Mouse (Mus musculus) hindbrain, embryonic 11.5 days (tissue): Measurements from ENCODE around the gene Mif. TPM values are rescaled to one million over a fixed set of nuclear protein-coding genes. Genes with fewer than 3 reads are reported as not detected.
"Not testable (repeated sequence)": the region's sequence is repeated elsewhere in the genome, so short reads cannot be mapped to it uniquely, and the experiment has no call there.

Experiments
- ATAC-seq: fragments of 200-750 bp; cut with Nextera tagmentation; 2 replicates; pipeline ENCODE4 v1.8.0; 2017; ENCODE audit warnings: mild to moderate bottlenecking, moderate TSS enrichment, moderate library complexity; ENCODE audit not compliant: low FRiP score
- DNase-seq: peaks from one replicate; pipeline ENCODE4 v3.0.0-alpha.2; 2015; ENCODE audit warnings: low spot score
- H3K27ac ChIP-seq: fragments of 300-500 bp; sonication (generic); 2 replicates; pipeline ENCODE4 v1.5.1; 2014; ENCODE audit warnings: mild to moderate bottlenecking, low read depth, low read length
- H3K27me3 ChIP-seq: fragments of 300-500 bp; sonication (generic); 2 replicates; pipeline ENCODE4 v1.6.1; 2014; ENCODE audit warnings: mild to moderate bottlenecking, low read length, moderate library complexity, mixed read lengths; ENCODE audit not compliant: control insufficient read depth, insufficient read depth
- H3K36me3 ChIP-seq: fragments of 300-500 bp; sonication (generic); 2 replicates; pipeline ENCODE4 v1.6.1; 2014; ENCODE audit warnings: mild to moderate bottlenecking, low read length, moderate library complexity, mixed read lengths; ENCODE audit not compliant: control insufficient read depth, insufficient read depth
- H3K4me1 ChIP-seq: fragments of 300-500 bp; sonication (generic); replicated peaks from 2 replicates; pipeline ENCODE4 v1.6.1; 2014; ENCODE audit warnings: low read length, mixed read lengths; ENCODE audit not compliant: control insufficient read depth, insufficient read depth
- H3K4me2 ChIP-seq: fragments of 300-500 bp; sonication (generic); replicated peaks from 2 replicates; pipeline ENCODE4 v1.6.1; 2014; ENCODE audit warnings: mild to moderate bottlenecking, low read depth, low read length
- H3K4me3 ChIP-seq: fragments of 300-500 bp; sonication (generic); 2 replicates; pipeline ENCODE4 v1.5.1; 2014; ENCODE audit warnings: low read depth, low read length
- H3K9ac ChIP-seq: fragments of 300-500 bp; sonication (generic); 2 replicates; pipeline ENCODE4 v1.6.1; 2014; ENCODE audit warnings: low read depth, low read length
- H3K9me3 ChIP-seq: fragments of 300-500 bp; sonication (generic); 2 replicates; pipeline ENCODE4 v1.6.1; 2016; ENCODE audit warnings: low read length; ENCODE audit not compliant: control insufficient read depth
- WGBS: fragments of 180-500 bp; shearing (Covaris S2); extraction: QIAGEN DNeasy Blood & Tissue Kit; methylation state at CpG from one replicate; pipeline ENCODE4 v1.1.7; 2014; 5-methylcytosine and 5-hydroxymethylcytosine counted together
- polyA plus RNA-seq: library from polyadenylated mRNA; unstranded; fragments of >200 nt; fragmentation: Nextera tagmentation; extraction: Ambion mirVana; gene quantifications from 2 replicates; pipeline ENCODE4 v1.2.1, GENCODE M21; 2014

Gene Mif
- polyA plus RNA-seq = 1,947 and 1,962 TPM in 2 replicates

- not testable (repeated sequence) for H3K36me3 ChIP-seq, H3K27me3 ChIP-seq, H3K9me3 ChIP-seq, H3K4me1 ChIP-seq
- under 1% methylated on average over 34 of the region's 46 CpGs for WGBS
- DNase-seq = peak; percentile 97
- H3K4me3 ChIP-seq = peak within 1 kb of the TSS; percentile 68
- H3K9ac ChIP-seq = peak within 1 kb of the TSS; percentile 94
- peak within 1 kb of the TSS; percentile 89 for H3K27ac ChIP-seq
- ATAC-seq = peak; percentile 96
- peak within 1 kb of the TSS; percentile 61 for H3K4me2 ChIP-seq
These were observed at the start of gene Mif for GRCm38 (mm10) chr10:75859786-75860470. Gene Mif, minus strand, starts transcription at chr10:75860240.

- WGBS = 95% methylated on average over 4 of the region's 4 CpGs
- no peaks in the 10 kb centered on the region for H3K9me3 ChIP-seq
- H3K4me1 ChIP-seq = no peaks in the 10 kb centered on the region
- no peak overlapping the region for H3K4me2 ChIP-seq
- H3K36me3 ChIP-seq = peaks cover 34% of the 10 kb centered on the region
- no peak overlapping the region for H3K27ac ChIP-seq
- no peak overlapping the region for H3K9ac ChIP-seq
- no peak for DNase-seq
- no peaks in the 10 kb centered on the region for H3K27me3 ChIP-seq
- H3K4me3 ChIP-seq = no peak overlapping the region
- ATAC-seq = no peak
These were observed 46.8 kb upstream of the Mif start for GRCm38 (mm10) chr10:75906882-75907281.

- H3K4me1 ChIP-seq = no peaks in the 10 kb centered on the region
- H3K4me3 ChIP-seq = no peak overlapping the region
- no peaks in the 10 kb centered on the region for H3K9me3 ChIP-seq
- H3K27me3 ChIP-seq = no peaks in the 10 kb centered on the region
- peaks cover 32% of the 10 kb centered on the region for H3K36me3 ChIP-seq
- no peak overlapping the region for H3K9ac ChIP-seq
- DNase-seq = no peak
- no peak overlapping the region for H3K27ac ChIP-seq
- H3K4me2 ChIP-seq = no peak overlapping the region
- ATAC-seq = no peak
- 90% methylated on average over 5 of the region's 5 CpGs for WGBS
These were observed 44.4 kb upstream of the Mif start for GRCm38 (mm10) chr10:75904391-75904790.

GRCm38 (mm10) chr10:75898846-75899245, 38.8 kb upstream of the Mif start:
- DNase-seq (no peak), ATAC-seq (no peak)
- Histone ChIP-seq H3K27me3 (no peaks in the 10 kb centered on the region), H3K4me3 (no peak overlapping the region), H3K9me3 (no peaks in the 10 kb centered on the region), H3K4me2 (no peak overlapping the region), H3K36me3 (peaks cover 22% of the 10 kb centered on the region), H3K4me1 (peaks cover under 1% of the 10 kb centered on the region; the same call in 1 of the 2 replicates), H3K27ac (no peak overlapping the region), H3K9ac (no peak overlapping the region)
- 76% methylated on average over 3 of the region's 3 CpGs for whole genome bisulfite sequencing

GRCm38 (mm10) chr10:75898039-75898564, 38.1 kb upstream of the Mif start:
- Histone ChIP-seq H3K27me3 (no peaks in the 10 kb centered on the region), H3K4me2 (no peak overlapping the region), H3K4me1 (peaks cover 2% of the 10 kb centered on the region; the same call in 1 of the 2 replicates), H3K36me3 (peaks cover 20% of the 10 kb centered on the region), H3K4me3 (no peak overlapping the region), H3K27ac (no peak overlapping the region), H3K9me3 (no peaks in the 10 kb centered on the region), H3K9ac (no peak overlapping the region)
- ATAC-seq (no peak), DNase-seq (no peak)
- WGBS = 81% methylated on average over 6 of the region's 6 CpGs

GRCm38 (mm10) chr10:75897373-75897772, 37.3 kb upstream of the Mif start:
- Histone ChIP-seq H3K4me2 (no peak overlapping the region), H3K9ac (no peak overlapping the region), H3K9me3 (no peaks in the 10 kb centered on the region), H3K4me1 (peaks cover 2% of the 10 kb centered on the region; the same call in 1 of the 2 replicates), H3K36me3 (peaks cover 14% of the 10 kb centered on the region), H3K4me3 (no peak overlapping the region), H3K27me3 (no peaks in the 10 kb centered on the region), H3K27ac (no peak overlapping the region)
- peak; percentile 85 for DNase-seq
- WGBS = 44% methylated on average over 6 of the region's 6 CpGs
- no peak for ATAC-seq

- WGBS = 95% methylated on average over 1 of the region's 1 CpGs
- peaks cover 10% of the 10 kb centered on the region for H3K36me3 ChIP-seq
These were observed 36.2 kb upstream of the Mif start for GRCm38 (mm10) chr10:75896208-75896607.

GRCm38 (mm10) chr10:75895730-75896129, 35.7 kb upstream of the Mif start:
- H3K9me3 ChIP-seq = no peaks in the 10 kb centered on the region
- H3K4me3 ChIP-seq = no peak overlapping the region
- no peak for ATAC-seq
- no peak for DNase-seq
- peaks cover 2% of the 10 kb centered on the region; the same call in 1 of the 2 replicates for H3K4me1 ChIP-seq
- WGBS = 99% methylated on average over 5 of the region's 5 CpGs
- H3K36me3 ChIP-seq = peaks cover 10% of the 10 kb centered on the region
- no peak overlapping the region for H3K4me2 ChIP-seq
- H3K27me3 ChIP-seq = no peaks in the 10 kb centered on the region
- no peak overlapping the region for H3K27ac ChIP-seq
- H3K9ac ChIP-seq = no peak overlapping the region

More at GRCm38 (mm10) chr10:75896208-75896607, 36.2 kb upstream of the Mif start:
- no peak for ATAC-seq
- no peak overlapping the region for H3K27ac ChIP-seq
- peaks cover 2% of the 10 kb centered on the region; the same call in 1 of the 2 replicates for H3K4me1 ChIP-seq
- DNase-seq = no peak
- no peak overlapping the region for H3K4me3 ChIP-seq
- H3K9ac ChIP-seq = no peak overlapping the region
- H3K4me2 ChIP-seq = no peak overlapping the region
- no peaks in the 10 kb centered on the region for H3K27me3 ChIP-seq
- H3K9me3 ChIP-seq = no peaks in the 10 kb centered on the region

- ATAC-seq (no peak), DNase-seq (no peak)
- WGBS = 75% methylated on average over 6 of the region's 6 CpGs
- H3K4me3 ChIP-seq = no peak overlapping the region
- H3K9ac ChIP-seq = no peak overlapping the region
- peaks cover 2% of the 10 kb centered on the region; the same call in 1 of the 2 replicates for H3K4me1 ChIP-seq
- peaks cover 10% of the 10 kb centered on the region for H3K36me3 ChIP-seq
- H3K9me3 ChIP-seq = no peaks in the 10 kb centered on the region
- H3K27ac ChIP-seq = no peak overlapping the region
- H3K4me2 ChIP-seq = no peak overlapping the region
- H3K27me3 ChIP-seq = no peaks in the 10 kb centered on the region
These were observed 34.6 kb upstream of the Mif start for GRCm38 (mm10) chr10:75894601-75895000.
